ENCODE assay signal across 8 mouse cellular contexts in genomic region chr19:47291307-47292080, GRCm38 (mm10).
DNase-seq lines count a peak whose midpoint lies in the region; ATAC-seq and TF ChIP-seq lines count a peak whose summit lies in the region.

No protein-coding gene starts in this region.

- 0 out of 2 replicates have a peak overlapping the region, but pooled peaks have one; percentile 11 for H3K4me3 ChIP-seq in hindbrain, embryonic 10.5 days
- no peak overlapping the region for H3K4me3 ChIP-seq in hindbrain, embryonic 13.5 days
- H3K4me3 ChIP-seq in embryonic facial prominence, embryonic 11.5 days (ENCODE audit: low read depth, low read length), result no peak overlapping the region
- no peak overlapping the region for H3K4me3 ChIP-seq in kidney, adult 2 months (ENCODE audit: insufficient read depth, low read depth, low read length)
- no peak overlapping the region for H3K4me3 ChIP-seq in midbrain, embryonic 14.5 days (replicated peaks; ENCODE audit: low read depth, low read length)

- H3K9me3 ChIP-seq in hindbrain, embryonic 10.5 days, result no peaks in the 10 kb centered on the region
- H3K9me3 ChIP-seq in hindbrain, embryonic 13.5 days, result no peaks in the 10 kb centered on the region
- H3K9me3 ChIP-seq in embryonic facial prominence, embryonic 11.5 days (replicated peaks; ENCODE audit: control insufficient read depth, low read length), result no peaks in the 10 kb centered on the region
- no peaks in the 10 kb centered on the region for H3K9me3 ChIP-seq in midbrain, embryonic 14.5 days (ENCODE audit: control insufficient read depth, low read length)

- intact Hi-C loops in left cerebral cortex, postnatal 36 days (cut with DNase I), result no loop called here

- no peak for TF ChIP-seq CTCF in kidney, adult 2 months (conservative IDR thresholded peaks at IDR 0.05; ENCODE audit: insufficient read depth, insufficient read length, low read depth, low read length)

- H3K27ac ChIP-seq in hindbrain, embryonic 10.5 days, result peak overlapping the region; percentile 85
- no peak overlapping the region; the same call in 1 of the 2 replicates for H3K27ac ChIP-seq in hindbrain, embryonic 13.5 days
- H3K27ac ChIP-seq in embryonic facial prominence, embryonic 11.5 days (replicated peaks; ENCODE audit: low read depth, low read length), result peak overlapping the region; percentile 16
- no peak overlapping the region; the same call in 1 of the 2 replicates for H3K27ac ChIP-seq in kidney, adult 2 months (ENCODE audit: insufficient read depth, low read depth, low read length)
- H3K27ac ChIP-seq in midbrain, embryonic 14.5 days (replicated peaks; ENCODE audit: low read depth, low read length), result no peak overlapping the region; the same call in 1 of the 2 replicates

- peaks cover 8% of the 10 kb centered on the region for H3K36me3 ChIP-seq in hindbrain, embryonic 10.5 days
- no peaks in the 10 kb centered on the region for H3K36me3 ChIP-seq in hindbrain, embryonic 13.5 days
- H3K36me3 ChIP-seq in embryonic facial prominence, embryonic 11.5 days (replicated peaks; ENCODE audit: control insufficient read depth, insufficient read depth, low read depth, low read length), result no peaks in the 10 kb centered on the region
- no peaks in the 10 kb centered on the region for H3K36me3 ChIP-seq in kidney, adult 2 months (ENCODE audit: control insufficient read depth, insufficient read depth, low read length)
- H3K36me3 ChIP-seq in midbrain, embryonic 14.5 days (ENCODE audit: control insufficient read depth, insufficient read depth, low read length), result no peaks in the 10 kb centered on the region

- peaks cover 62% of the 10 kb centered on the region for H3K4me1 ChIP-seq in hindbrain, embryonic 10.5 days (replicated peaks)
- peaks cover 43% of the 10 kb centered on the region for H3K4me1 ChIP-seq in hindbrain, embryonic 13.5 days (replicated peaks)
- peaks cover 16% of the 10 kb centered on the region for H3K4me1 ChIP-seq in embryonic facial prominence, embryonic 11.5 days (ENCODE audit: control insufficient read depth, insufficient read depth, low read length)
- H3K4me1 ChIP-seq in kidney, adult 2 months (ENCODE audit: control insufficient read depth, insufficient read depth, low read length), result 0 out of 2 replicates have a peak, but pooled peaks cover 3% of the 10 kb centered on the region
- H3K4me1 ChIP-seq in midbrain, embryonic 14.5 days (ENCODE audit: control insufficient read depth, insufficient read depth, low read length), result peaks cover 12% of the 10 kb centered on the region; the same call in 1 of the 2 replicates

- DNase-seq in hindbrain, embryonic 10.5 days (ENCODE audit: low spot score), result peak; percentile 50
- DNase-seq in embryonic facial prominence, embryonic 11.5 days (ENCODE audit: low spot score), result peak; percentile 61
- DNase-seq in kidney, adult 2 months, result peak; percentile 47
- peak; percentile 31 for DNase-seq in midbrain, embryonic 14.5 days
- no peak for DNase-seq in left cerebral cortex, postnatal 36 days (ENCODE audit: low spot score in 2 of 2)
- DNase-seq in layer of hippocampus, adult 9-11 months, result no peak

- peaks cover 16% of the 10 kb centered on the region for H3K27me3 ChIP-seq in hindbrain, embryonic 10.5 days (ENCODE audit: insufficient read depth, poor library complexity, severe bottlenecking)
- H3K27me3 ChIP-seq in hindbrain, embryonic 13.5 days, result no peaks in the 10 kb centered on the region
- H3K27me3 ChIP-seq in embryonic facial prominence, embryonic 11.5 days (ENCODE audit: control insufficient read depth, insufficient read depth, low read length), result no peaks in the 10 kb centered on the region
- no peaks in the 10 kb centered on the region for H3K27me3 ChIP-seq in kidney, adult 2 months (replicated peaks; ENCODE audit: control insufficient read depth, insufficient read depth, low read length)
- H3K27me3 ChIP-seq in midbrain, embryonic 14.5 days (ENCODE audit: control insufficient read depth, insufficient read depth, low read length), result no peaks in the 10 kb centered on the region

- WGBS in hindbrain, embryonic 10.5 days, result 27% methylated on average over 7 of the region's 7 CpGs
- WGBS in hindbrain, embryonic 13.5 days, result 34% methylated on average over 7 of the region's 7 CpGs
- WGBS in embryonic facial prominence, embryonic 11.5 days, result 22% methylated on average over 7 of the region's 7 CpGs
- 68% methylated on average over 7 of the region's 7 CpGs for WGBS in kidney, adult 2 months
- 29% methylated on average over 7 of the region's 7 CpGs for WGBS in midbrain, embryonic 14.5 days

- H3K9ac ChIP-seq in hindbrain, embryonic 13.5 days, result no peak overlapping the region; the same call in 1 of the 2 replicates
- H3K9ac ChIP-seq in embryonic facial prominence, embryonic 11.5 days (replicated peaks; ENCODE audit: low read length), result 0 out of 2 replicates have a peak overlapping the region, but pooled peaks have one; percentile 9
- H3K9ac ChIP-seq in midbrain, embryonic 14.5 days (replicated peaks; ENCODE audit: low read length), result no peak overlapping the region

- no peak for TF ChIP-seq POLR2A in kidney, adult 2 months (IDR thresholded peaks at IDR 0.05; ENCODE audit: low read depth, low read length)

- ATAC-seq in hindbrain, embryonic 13.5 days (ENCODE audit: low FRiP score), result no peak; the same call in 1 of the 2 replicates
- ATAC-seq in embryonic facial prominence, embryonic 11.5 days (replicated peaks; ENCODE audit: insufficient number of reproducible peaks, low FRiP score, low TSS enrichment, low read depth), result peak; percentile 57
- peak; percentile 60; the same call in 1 of the 2 replicates for ATAC-seq in midbrain, embryonic 14.5 days (ENCODE audit: low FRiP score, low TSS enrichment)
- no peak for ATAC-seq in erythroblast, adult 5-6 weeks (replicated peaks; ENCODE audit: low FRiP score, poor library complexity, severe bottlenecking)

- H3K4me2 ChIP-seq in hindbrain, embryonic 13.5 days, result no peak overlapping the region
- H3K4me2 ChIP-seq in embryonic facial prominence, embryonic 11.5 days (ENCODE audit: low read depth, low read length), result no peak overlapping the region
- no peak overlapping the region for H3K4me2 ChIP-seq in midbrain, embryonic 14.5 days (ENCODE audit: low read length)

Comparison
In these comparisons a context has a peak if more than half of its experiments do, and no peak if none do; other contexts are left out.
1. H3K27ac ChIP-seq: peak in hindbrain, embryonic 10.5 days (single experiment) and embryonic facial prominence, embryonic 11.5 days (single experiment); none in hindbrain, embryonic 13.5 days (single experiment), kidney, adult 2 months (single experiment) and midbrain, embryonic 14.5 days (single experiment).
2. DNase-seq: peak in hindbrain, embryonic 10.5 days (single experiment), embryonic facial prominence, embryonic 11.5 days (single experiment), kidney, adult 2 months (single experiment) and midbrain, embryonic 14.5 days (single experiment); none in left cerebral cortex, postnatal 36 days (0 of 2) and layer of hippocampus, adult 9-11 months (single experiment).
3. ATAC-seq: peak in embryonic facial prominence, embryonic 11.5 days (single experiment) and midbrain, embryonic 14.5 days (single experiment); none in hindbrain, embryonic 13.5 days (single experiment) and erythroblast, adult 5-6 weeks (single experiment).